Mouse (Mus musculus): ENCODE measurements at regions not wholly inside any gene's neighbourhood (a gene's known extent, or its start where the extent isn't known, plus 50 kb on each side); places are given as distances from the start of the nearest gene placed in this dataset.

GRCm38 (mm10) chr3:39062415-39062814 lies 175.7 kb downstream of the Fat4 start:
- no peak for DNase-seq (ENCODE audit: low spot score in 2 of 2)

- no peak for DNase-seq (ENCODE audit: low spot score in 2 of 2)
Measured at GRCm38 (mm10) chr3:39065457-39065856, 178.7 kb downstream of the Fat4 start.

GRCm38 (mm10) chr3:39069011-39069410 lies 182.3 kb downstream of the Fat4 start:
- DNase-seq (ENCODE audit: low spot score in 2 of 2), result no peak

- no peak for DNase-seq (ENCODE audit: low spot score in 2 of 2)
Measured at GRCm38 (mm10) chr3:39082678-39083270, 196.0 kb downstream of the Fat4 start.

- no peak for DNase-seq (ENCODE audit: low spot score in 2 of 2)
Measured at GRCm38 (mm10) chr3:39088948-39089347, 202.2 kb downstream of the Fat4 start.

GRCm38 (mm10) chr3:39102324-39102723 lies 215.6 kb downstream of the Fat4 start:
- DNase-seq (ENCODE audit: low spot score in 2 of 2), result no peak

GRCm38 (mm10) chr3:39109756-39110392 lies 223.1 kb downstream of the Fat4 start:
- no peak for DNase-seq (ENCODE audit: low spot score in 2 of 2)

- no peak for DNase-seq (ENCODE audit: low spot score in 2 of 2)
Measured at GRCm38 (mm10) chr3:39114056-39114455, 227.3 kb downstream of the Fat4 start.

- no peak for DNase-seq (ENCODE audit: low spot score in 2 of 2)
Measured at GRCm38 (mm10) chr3:39114826-39115225, 228.1 kb downstream of the Fat4 start.

GRCm38 (mm10) chr3:39115441-39115840 lies 228.7 kb downstream of the Fat4 start:
- no peak for DNase-seq (ENCODE audit: low spot score in 2 of 2)

GRCm38 (mm10) chr3:39122250-39122649 lies 235.5 kb downstream of the Fat4 start:
- no peak for DNase-seq (ENCODE audit: low spot score in 2 of 2)

- DNase-seq (ENCODE audit: low spot score in 2 of 2), result no peak
Measured at GRCm38 (mm10) chr3:39130532-39130931, 243.8 kb downstream of the Fat4 start.

- no peak for DNase-seq (ENCODE audit: low spot score in 2 of 2)
Measured at GRCm38 (mm10) chr3:39165006-39165667, 278.4 kb downstream of the Fat4 start.

- DNase-seq (ENCODE audit: low spot score in 2 of 2), result no peak
Measured at GRCm38 (mm10) chr3:39182646-39183045, 295.9 kb downstream of the Fat4 start.

GRCm38 (mm10) chr3:39195102-39195501 lies 308.4 kb downstream of the Fat4 start:
- DNase-seq (ENCODE audit: low spot score in 2 of 2), result no peak

- DNase-seq (ENCODE audit: low spot score in 2 of 2), result no peak
Measured at GRCm38 (mm10) chr3:39202662-39203061, 315.9 kb downstream of the Fat4 start.

- no peak for DNase-seq (ENCODE audit: low spot score in 2 of 2)
Measured at GRCm38 (mm10) chr3:39208651-39209050, 321.9 kb downstream of the Fat4 start.

GRCm38 (mm10) chr3:39209382-39210165 lies 322.8 kb downstream of the Fat4 start:
- DNase-seq (ENCODE audit: low spot score in 2 of 2), result no peak

- no peak for DNase-seq (ENCODE audit: low spot score in 2 of 2)
Measured at GRCm38 (mm10) chr3:39211670-39212069, 324.9 kb downstream of the Fat4 start.

GRCm38 (mm10) chr3:39220011-39220706 lies 333.4 kb downstream of the Fat4 start:
- DNase-seq (ENCODE audit: low spot score in 2 of 2), result no peak

- DNase-seq (ENCODE audit: low spot score in 2 of 2), result no peak
Measured at GRCm38 (mm10) chr3:39220707-39221034, 333.9 kb downstream of the Fat4 start.

GRCm38 (mm10) chr3:39222059-39222458 lies 335.3 kb downstream of the Fat4 start:
- DNase-seq (ENCODE audit: low spot score in 2 of 2), result no peak

Data from frontal cortex, postnatal 14 days (tissue).